Mouse (Mus musculus) E14TG2a.4 (cell line): ENCODE data around the gene Plaa.

Experiments used
- CTCF ChIP-seq: conservative IDR thresholded peaks from 2 replicates; pipeline ENCODE4 v1.5.1; 2014; ENCODE audit warnings: low read length
- NANOG ChIP-seq: IDR thresholded peaks from 2 replicates; pipeline ENCODE4 v1.6.1; 2014; ENCODE audit warnings: borderline replicate concordance, low read length, mixed read lengths

DNA sequence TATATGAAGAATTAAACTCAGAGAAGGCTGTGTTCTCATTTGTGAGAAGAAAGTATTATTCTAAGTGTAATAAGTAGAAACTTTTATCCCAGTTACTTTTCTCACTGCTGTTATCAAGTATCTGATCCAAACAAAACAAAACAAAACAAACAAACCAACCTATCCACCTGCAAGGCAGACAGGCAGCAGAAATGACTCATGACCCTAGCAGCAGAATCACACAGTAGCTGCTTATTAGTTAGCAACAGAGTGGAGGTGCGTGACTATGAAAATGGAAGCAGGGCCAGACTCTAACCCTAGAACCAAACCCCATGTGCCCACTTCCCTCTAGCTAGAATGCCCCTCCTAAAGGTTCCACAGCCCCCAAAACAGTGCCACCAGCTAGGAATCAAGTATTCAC lies 73.6 kb downstream of the Plaa start:
- TF ChIP-seq CTCF (no peak), NANOG (no peak)
